Mouse (Mus musculus): ENCODE measurements at regions not wholly inside any gene's neighbourhood (a gene's known extent, or its start where the extent isn't known, plus 50 kb on each side); places are given as distances from the start of the nearest gene placed in this dataset.

- Histone ChIP-seq H3K4me2 (no peak overlapping the region), H3K27me3 (no peaks in the 10 kb centered on the region; the same call in 1 of the 2 replicates), H3K4me3 (no peak overlapping the region), H3K9me3 (no peaks in the 10 kb centered on the region), H3K9ac (no peak overlapping the region), H3K27ac (no peak overlapping the region), H3K4me1 (no peaks in the 10 kb centered on the region), H3K36me3 (no peaks in the 10 kb centered on the region)
- 59% methylated on average over 9 of the region's 9 CpGs for WGBS
- no peak for ATAC-seq (ENCODE audit: insufficient number of reproducible peaks, insufficient read depth, low FRiP score, low TSS enrichment, low read depth)
Observed at GRCm38 (mm10) chr12:99039497-99040322, 119.3 kb downstream of the Ttc8 start.

- Histone ChIP-seq H3K4me1 (no peaks in the 10 kb centered on the region), H3K9me3 (no peaks in the 10 kb centered on the region), H3K4me3 (no peak overlapping the region), H3K36me3 (no peaks in the 10 kb centered on the region), H3K4me2 (no peak overlapping the region), H3K27ac (no peak overlapping the region), H3K27me3 (no peaks in the 10 kb centered on the region; the same call in 1 of the 2 replicates), H3K9ac (no peak overlapping the region)
- ATAC-seq (ENCODE audit: insufficient number of reproducible peaks, insufficient read depth, low FRiP score, low TSS enrichment, low read depth) = no peak
- 47% methylated on average over 4 of the region's 4 CpGs for WGBS
Observed at GRCm38 (mm10) chr12:99041606-99042005, 121.2 kb downstream of the Ttc8 start.

GRCm38 (mm10) chr12:99042918-99043862 lies 122.8 kb downstream of the Ttc8 start:
- Histone ChIP-seq H3K36me3 (no peaks in the 10 kb centered on the region), H3K4me1 (no peaks in the 10 kb centered on the region), H3K27me3 (no peaks in the 10 kb centered on the region; the same call in 1 of the 2 replicates), H3K4me3 (no peak overlapping the region), H3K4me2 (no peak overlapping the region), H3K9me3 (no peaks in the 10 kb centered on the region), H3K27ac (no peak overlapping the region), H3K9ac (no peak overlapping the region)
- 84% methylated on average over 16 of the region's 16 CpGs for WGBS
- ATAC-seq (ENCODE audit: insufficient number of reproducible peaks, insufficient read depth, low FRiP score, low TSS enrichment, low read depth) = no peak

GRCm38 (mm10) chr12:99044477-99044876 lies 124.1 kb downstream of the Ttc8 start:
- no peaks in the 10 kb centered on the region for H3K4me1 ChIP-seq
- no peak overlapping the region for H3K4me2 ChIP-seq
- no peak for ATAC-seq (ENCODE audit: insufficient number of reproducible peaks, insufficient read depth, low FRiP score, low TSS enrichment, low read depth)
- H3K27me3 ChIP-seq = no peaks in the 10 kb centered on the region; the same call in 1 of the 2 replicates
- H3K9me3 ChIP-seq = no peaks in the 10 kb centered on the region
- no peak overlapping the region for H3K9ac ChIP-seq
- H3K4me3 ChIP-seq = no peak overlapping the region
- WGBS = 64% methylated on average over 5 of the region's 5 CpGs
- no peaks in the 10 kb centered on the region for H3K36me3 ChIP-seq
- no peak overlapping the region for H3K27ac ChIP-seq

GRCm38 (mm10) chr12:99050426-99050825 lies 130.1 kb downstream of the Ttc8 start:
- H3K27me3 ChIP-seq = no peaks in the 10 kb centered on the region
- no peak overlapping the region for H3K4me3 ChIP-seq
- no peak overlapping the region for H3K27ac ChIP-seq
- no peaks in the 10 kb centered on the region for H3K9me3 ChIP-seq
- no peak overlapping the region for H3K4me2 ChIP-seq
- WGBS = 60% methylated on average over 2 of the region's 2 CpGs
- ATAC-seq (ENCODE audit: insufficient number of reproducible peaks, insufficient read depth, low FRiP score, low TSS enrichment, low read depth) = no peak
- H3K4me1 ChIP-seq = no peaks in the 10 kb centered on the region
- no peak overlapping the region for H3K9ac ChIP-seq
- no peaks in the 10 kb centered on the region for H3K36me3 ChIP-seq

GRCm38 (mm10) chr12:99052599-99052998 lies 132.2 kb downstream of the Ttc8 start:
- H3K9ac ChIP-seq = no peak overlapping the region
- H3K27me3 ChIP-seq = no peaks in the 10 kb centered on the region
- 82% methylated on average over 7 of the region's 7 CpGs for WGBS
- no peak overlapping the region for H3K4me2 ChIP-seq
- H3K27ac ChIP-seq = no peak overlapping the region
- H3K4me1 ChIP-seq = no peaks in the 10 kb centered on the region
- no peak for ATAC-seq (ENCODE audit: insufficient number of reproducible peaks, insufficient read depth, low FRiP score, low TSS enrichment, low read depth)
- no peaks in the 10 kb centered on the region for H3K36me3 ChIP-seq
- H3K4me3 ChIP-seq = no peak overlapping the region
- H3K9me3 ChIP-seq = no peaks in the 10 kb centered on the region

- ATAC-seq (ENCODE audit: insufficient number of reproducible peaks, insufficient read depth, low FRiP score, low TSS enrichment, low read depth) = no peak
- Histone ChIP-seq H3K4me3 (no peak overlapping the region), H3K36me3 (no peaks in the 10 kb centered on the region), H3K9ac (no peak overlapping the region), H3K27ac (no peak overlapping the region), H3K9me3 (no peaks in the 10 kb centered on the region), H3K4me1 (no peaks in the 10 kb centered on the region), H3K27me3 (no peaks in the 10 kb centered on the region), H3K4me2 (no peak overlapping the region)
- WGBS = 83% methylated on average over 2 of the region's 2 CpGs
Observed at GRCm38 (mm10) chr12:99057521-99057920, 137.1 kb downstream of the Ttc8 start.

- 61% methylated on average over 2 of the region's 2 CpGs for WGBS
- Histone ChIP-seq H3K36me3 (no peaks in the 10 kb centered on the region), H3K27me3 (no peaks in the 10 kb centered on the region), H3K4me1 (peaks cover 11% of the 10 kb centered on the region), H3K4me2 (no peak overlapping the region), H3K9me3 (no peaks in the 10 kb centered on the region), H3K4me3 (no peak overlapping the region), H3K27ac (no peak overlapping the region), H3K9ac (no peak overlapping the region)
- ATAC-seq (ENCODE audit: insufficient number of reproducible peaks, insufficient read depth, low FRiP score, low TSS enrichment, low read depth) = no peak
Observed at GRCm38 (mm10) chr12:99058916-99059315, 138.5 kb downstream of the Ttc8 start.

GRCm38 (mm10) chr12:99059491-99059890 lies 139.1 kb downstream of the Ttc8 start:
- H3K27ac ChIP-seq = no peak overlapping the region
- 90% methylated on average over 4 of the region's 4 CpGs for WGBS
- no peak for ATAC-seq (ENCODE audit: insufficient number of reproducible peaks, insufficient read depth, low FRiP score, low TSS enrichment, low read depth)

GRCm38 (mm10) chr12:99060702-99061101 lies 140.3 kb downstream of the Ttc8 start:
- Histone ChIP-seq H3K4me1 (peaks cover 11% of the 10 kb centered on the region), H3K4me3 (no peak overlapping the region), H3K9ac (no peak overlapping the region), H3K9me3 (no peaks in the 10 kb centered on the region), H3K4me2 (no peak overlapping the region), H3K27ac (no peak overlapping the region), H3K27me3 (no peaks in the 10 kb centered on the region), H3K36me3 (no peaks in the 10 kb centered on the region)
- 38% methylated on average over 2 of the region's 2 CpGs for WGBS
- ATAC-seq (ENCODE audit: insufficient number of reproducible peaks, insufficient read depth, low FRiP score, low TSS enrichment, low read depth) = no peak

More at GRCm38 (mm10) chr12:99059491-99059890, 139.1 kb downstream of the Ttc8 start:
- Histone ChIP-seq H3K4me1 (peaks cover 11% of the 10 kb centered on the region), H3K4me2 (no peak overlapping the region), H3K27me3 (no peaks in the 10 kb centered on the region), H3K9ac (no peak overlapping the region), H3K4me3 (no peak overlapping the region), H3K36me3 (no peaks in the 10 kb centered on the region), H3K9me3 (no peaks in the 10 kb centered on the region)

GRCm38 (mm10) chr12:99063441-99063840 lies 143.1 kb downstream of the Ttc8 start:
- H3K9ac ChIP-seq = no peak overlapping the region
- no peak overlapping the region for H3K4me3 ChIP-seq
- H3K4me2 ChIP-seq = no peak overlapping the region
- H3K36me3 ChIP-seq = no peaks in the 10 kb centered on the region
- 51% methylated on average over 3 of the region's 3 CpGs for WGBS
- ATAC-seq (ENCODE audit: insufficient number of reproducible peaks, insufficient read depth, low FRiP score, low TSS enrichment, low read depth) = no peak
- H3K4me1 ChIP-seq = peaks cover 11% of the 10 kb centered on the region
- H3K27ac ChIP-seq = no peak overlapping the region
- H3K9me3 ChIP-seq = no peaks in the 10 kb centered on the region
- H3K27me3 ChIP-seq = no peaks in the 10 kb centered on the region

Data from embryonic facial prominence, embryonic 13.5 days (tissue).